Comparison of ENCODE assay signal across 18 mouse cellular contexts in the genomic region with DNA sequence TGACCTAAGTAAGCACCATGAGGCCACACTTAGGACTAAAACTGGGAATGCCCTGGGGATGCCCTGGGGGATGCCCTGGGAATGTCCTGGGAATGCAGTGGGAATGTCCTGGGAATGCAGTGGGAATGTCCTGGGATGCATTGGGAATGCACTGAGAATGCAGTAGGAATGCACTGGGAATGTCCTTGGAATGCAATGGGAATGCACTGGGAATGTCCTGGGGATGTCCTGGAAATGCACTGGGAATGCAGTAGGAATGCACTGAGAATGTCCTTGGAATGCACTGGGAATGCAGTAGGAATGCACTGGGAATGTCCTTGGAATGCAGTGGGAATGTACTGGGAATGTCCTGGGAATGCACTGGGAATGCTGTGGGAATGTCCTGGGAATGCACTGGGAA. TPM values are rescaled to one million over a fixed set of nuclear protein-coding genes. Genes with fewer than 3 reads are reported as not detected.
"Had no signal": no experiment of that assay in that cellular context is flagged by ENCODE, and none has a peak within 500 bp of the region (broad histone marks: within the 10 kb centered on the region; RNA-seq: fewer than 3 reads in every experiment).

No protein-coding gene starts in this region.

- DNase-seq: kidney, adult 9 months; kidney, postnatal 36 days; layer of hippocampus, adult 9-11 months; left cerebral cortex, postnatal 4 days; lung, adult 2 months; lung, postnatal 10 days; midbrain, embryonic 14.5 days; right cerebral cortex, adult 18-20 months; right cerebral cortex, postnatal 25 days; thymus, postnatal 4 days had no signal

- H3K27ac ChIP-seq: kidney, postnatal 0 days; limb, embryonic 13.5 days; liver, embryonic 15.5 days; macrophage; neural tube, embryonic 15.5 days had no signal

- H3K4me1 ChIP-seq: limb, embryonic 13.5 days; liver, embryonic 15.5 days; megakaryocyte, embryonic 14.5 days; neural tube, embryonic 15.5 days had no signal

- H3K36me3 ChIP-seq: limb, embryonic 13.5 days; liver, embryonic 15.5 days; neural tube, embryonic 15.5 days had no signal

- H3K9me3 ChIP-seq: limb, embryonic 13.5 days; liver, embryonic 15.5 days; neural tube, embryonic 15.5 days had no signal

- H3K4me3 ChIP-seq: limb, embryonic 13.5 days; liver, embryonic 15.5 days; megakaryocyte, embryonic 14.5 days; myocyte; neural tube, embryonic 15.5 days had no signal

- H3K9ac ChIP-seq: limb, embryonic 13.5 days; liver, embryonic 15.5 days; neural tube, embryonic 15.5 days had no signal

- H3K27me3 ChIP-seq: limb, embryonic 13.5 days; liver, embryonic 15.5 days; neural tube, embryonic 15.5 days had no signal

- H3K4me2 ChIP-seq: limb, embryonic 13.5 days; liver, embryonic 15.5 days; neural tube, embryonic 15.5 days had no signal

RNA-seq across cellular contexts. Expression of gene Rgs6, which starts 25.2 kb away (rescaled TPM):
- polyA plus RNA-seq: liver, adult 2 months; macrophage; myocyte had no signal
